Mouse (Mus musculus): ENCODE results near the gene Ovol3.

GRCm38 (mm10) chr7:30279536-30279935, 44.0 kb upstream of the Ovol3 start:
- TF ChIP-seq POLR2A (IDR thresholded peaks at IDR 0.05; ENCODE audit: control insufficient read depth, extremely low read depth, insufficient read depth, low read length, poor library complexity) (no peak), CTCF (IDR thresholded peaks at IDR 0.05; ENCODE audit: borderline replicate concordance, control insufficient read depth, extremely low read depth, insufficient read depth, low read length, poor library complexity) (no peak)
